Mouse (Mus musculus): ENCODE measurements around the gene Ncoa3.

DNA sequence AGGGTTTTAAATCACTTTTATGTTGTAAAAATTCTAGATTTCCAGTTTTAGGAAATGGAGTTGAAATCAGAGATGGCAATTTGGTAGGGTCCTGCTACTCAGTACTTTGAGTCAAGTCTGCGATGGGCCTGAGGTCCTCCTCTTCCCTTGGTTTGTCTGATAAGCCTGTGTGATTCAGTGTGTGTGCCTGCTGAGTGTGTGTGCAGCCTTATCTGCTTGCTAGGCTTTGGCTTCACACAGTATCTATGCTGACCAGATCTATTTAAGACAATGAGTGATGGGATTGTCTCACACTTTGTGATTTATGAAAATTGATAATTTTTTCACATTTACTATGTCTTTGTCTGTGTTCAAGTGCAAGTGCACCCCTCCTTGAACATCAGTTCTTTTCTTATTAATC is 50.1 kb downstream of the Ncoa3 start:
- TF ChIP-seq CTCF (IDR thresholded peaks at IDR 0.05; ENCODE audit: borderline replicate concordance, extremely low read depth, insufficient read depth, insufficient read length) = no peak
- no peak for TF ChIP-seq POLR2A (IDR thresholded peaks at IDR 0.05; ENCODE audit: borderline replicate concordance, extremely low read depth, insufficient read depth, insufficient read length, poor library complexity, severe bottlenecking)
